Mouse (Mus musculus) erythroid progenitor cell, adult 5-6 weeks (primary cell): ENCODE results near the gene Ap3s2. TPM values are rescaled to one million over a fixed set of nuclear protein-coding genes. Genes with fewer than 3 reads are reported as not detected.

Experiments used
- ATAC-seq: replicated peaks from 2 replicates; pipeline ENCODE4 v1.8.0; 2016; ENCODE audit warnings: moderate number of reproducible peaks, mild to moderate bottlenecking, moderate TSS enrichment, inconsistent platforms; ENCODE audit not compliant: poor library complexity, low FRiP score, severe bottlenecking
- total RNA-seq, 2 experiments: library from RNA; stranded (forward) in 1 of 2; stranded (reverse) in 1 of 2; fragments of 150-400 nt in 1 of 2; fragments of 186-747, 209-891 nt in 1 of 2; gene quantifications; 2 replicates each; pipeline versions ENCODE4 v1.2.3 to v1.2.4; 2015 to 2017; ENCODE audit warnings: low replicate concordance in 2 of 2

Ap3s2 gene
- total RNA-seq, 2 experiments from 2014 or later: 1.5 to 6.7 TPM

DNA sequence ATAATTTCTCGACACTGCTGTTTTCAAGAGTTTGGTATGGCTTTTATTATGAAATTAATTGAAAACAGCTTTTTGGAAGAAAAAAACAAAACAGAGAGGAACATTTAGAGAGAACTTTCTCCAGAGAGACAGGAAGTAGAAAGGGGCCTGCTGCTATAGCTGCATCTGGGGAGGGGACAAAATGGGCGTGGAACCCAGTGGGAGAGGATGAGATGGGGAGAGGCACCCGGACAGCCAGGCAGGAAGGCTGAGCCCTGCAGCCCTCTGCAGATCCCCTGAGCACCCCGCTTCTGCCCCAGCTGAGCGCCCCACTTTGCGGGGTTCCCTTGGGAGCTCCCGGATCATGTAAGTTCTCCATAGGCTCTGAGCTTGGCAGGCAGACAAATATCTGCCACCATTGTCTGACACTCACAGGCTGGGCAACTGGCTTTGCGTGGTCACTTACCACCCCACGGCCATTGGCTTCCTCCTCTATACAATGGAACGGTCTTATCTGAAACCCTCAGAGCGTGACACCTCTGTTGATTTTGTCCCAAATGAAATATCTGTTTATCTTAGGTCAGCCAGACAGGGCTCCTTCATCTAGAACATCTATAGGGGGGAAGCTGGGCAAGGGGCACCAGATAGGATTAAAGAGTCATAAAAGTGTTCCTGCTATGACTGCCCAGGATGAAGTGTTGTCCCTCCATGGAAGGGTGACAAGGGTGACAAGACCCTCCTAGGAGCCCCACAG is 62.1 kb downstream of the Ap3s2 start:
- ATAC-seq: no peak

GRCm38 (mm10) chr7:79856305-79856704 is 64.1 kb downstream of the Ap3s2 start:
- no peak for ATAC-seq

- no peak for ATAC-seq
Measured at GRCm38 (mm10) chr7:79847456-79848451, 72.7 kb downstream of the Ap3s2 start.

- no peak for ATAC-seq
Measured at GRCm38 (mm10) chr7:79846342-79846741, 74.1 kb downstream of the Ap3s2 start.

- no peak for ATAC-seq
Measured at GRCm38 (mm10) chr7:79844090-79844802, 76.2 kb downstream of the Ap3s2 start.

GRCm38 (mm10) chr7:79842163-79842562 is 78.3 kb downstream of the Ap3s2 start:
- no peak for ATAC-seq

- no peak for ATAC-seq
Measured at GRCm38 (mm10) chr7:79837247-79837646, 83.2 kb downstream of the Ap3s2 start.

- ATAC-seq: no peak
Measured at GRCm38 (mm10) chr7:79835196-79835595, 85.3 kb downstream of the Ap3s2 start.

DNA sequence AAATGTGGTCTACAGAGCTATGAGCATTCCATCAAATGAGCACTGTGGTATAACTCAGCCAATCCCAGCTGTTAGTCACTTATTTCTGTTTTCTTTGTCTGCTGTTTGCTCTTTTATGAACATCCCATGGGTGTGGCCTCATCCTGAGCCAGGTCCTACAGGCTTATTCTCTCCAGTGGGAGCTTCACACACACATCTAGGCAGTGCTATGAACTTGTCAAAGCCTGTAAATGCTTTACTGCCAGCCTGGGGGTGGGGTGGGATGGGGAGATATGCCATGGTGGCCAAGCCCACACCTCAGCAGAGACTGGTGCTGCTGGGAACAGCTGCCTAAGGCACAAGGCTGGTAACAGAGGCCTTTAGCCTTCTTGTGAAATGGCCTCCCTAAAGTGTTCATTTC is 87.5 kb downstream of the Ap3s2 start:
- no peak for ATAC-seq

DNA sequence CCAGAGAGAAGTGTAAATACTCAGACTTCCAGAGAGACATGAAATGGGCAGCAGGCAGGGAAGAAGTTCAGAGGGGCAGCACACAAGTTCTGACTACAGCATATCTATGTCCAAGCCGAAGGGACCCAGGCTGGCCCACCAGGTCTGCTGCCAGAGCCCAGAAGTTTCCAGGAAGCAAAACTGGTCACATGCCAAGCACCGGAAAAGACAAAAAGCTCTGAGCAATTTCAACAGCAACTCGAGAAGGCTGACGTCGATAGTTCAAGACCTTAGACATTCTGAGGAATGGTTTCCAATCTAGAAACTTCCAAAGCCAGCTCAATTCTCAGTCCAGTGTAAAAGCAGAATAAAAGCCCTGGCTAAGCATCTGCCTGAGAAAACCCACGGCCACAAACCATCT is 88.9 kb downstream of the Ap3s2 start:
- no peak for ATAC-seq

GRCm38 (mm10) chr7:79831145-79831544 is 89.3 kb downstream of the Ap3s2 start:
- ATAC-seq: no peak

DNA sequence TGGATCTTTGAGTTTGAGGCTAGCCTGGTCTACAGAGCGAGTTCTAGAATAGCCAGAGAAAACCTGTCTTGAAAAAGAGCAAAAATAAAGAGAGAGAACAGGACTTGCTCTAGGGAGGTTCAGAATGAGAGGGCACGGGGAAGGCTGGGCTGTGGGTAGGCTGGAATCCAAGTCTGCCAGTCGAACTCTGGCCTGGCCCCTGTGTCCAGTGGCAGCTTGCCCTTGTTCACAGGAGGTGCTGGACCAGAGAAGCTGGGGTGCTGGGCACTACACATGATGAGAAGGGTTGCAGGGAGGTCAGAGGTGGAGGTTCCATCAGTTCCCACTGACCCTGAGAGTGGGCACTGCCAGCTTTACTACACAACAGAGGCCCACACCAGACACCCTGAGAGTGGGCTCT is 92.1 kb downstream of the Ap3s2 start:
- ATAC-seq: no peak

Other genes with a start within 250 kb of the Ap3s2 start
- gene Kif7, start 204.9 kb downstream of the Ap3s2 start, total RNA-seq (2015; ENCODE audit: low replicate concordance): not detected in 2 replicates
- 0.13 TPM in 1 of 2 replicates, not detected in the other for gene Kif7, start 204.9 kb downstream of the Ap3s2 start, total RNA-seq (2017; ENCODE audit: low replicate concordance)
- not detected in 2 replicates for gene Plin1, start 187.7 kb downstream of the Ap3s2 start, total RNA-seq (2015; ENCODE audit: low replicate concordance)
- gene Plin1, start 187.7 kb downstream of the Ap3s2 start, total RNA-seq (2017; ENCODE audit: low replicate concordance): not detected in 2 replicates
- gene Pex11a, start 177.5 kb downstream of the Ap3s2 start, total RNA-seq (2015; ENCODE audit: low replicate concordance): 1.3 and 4.0 TPM in 2 replicates
- not detected in 2 replicates for gene Pex11a, start 177.5 kb downstream of the Ap3s2 start, total RNA-seq (2017; ENCODE audit: low replicate concordance)
- gene Wdr93, start 177.5 kb downstream of the Ap3s2 start, total RNA-seq (2015; ENCODE audit: low replicate concordance): not detected in 2 replicates
- not detected in 2 replicates for gene Wdr93, start 177.5 kb downstream of the Ap3s2 start, total RNA-seq (2017; ENCODE audit: low replicate concordance)
- not detected in 2 replicates for gene Mesp1, start 126.9 kb downstream of the Ap3s2 start, total RNA-seq (2015; ENCODE audit: low replicate concordance)
- gene Mesp1, start 126.9 kb downstream of the Ap3s2 start, total RNA-seq (2017; ENCODE audit: low replicate concordance): not detected in 2 replicates
- not detected in 2 replicates for gene Mesp2, start 109.9 kb downstream of the Ap3s2 start, total RNA-seq (2015; ENCODE audit: low replicate concordance)
- not detected in 2 replicates for gene Mesp2, start 109.9 kb downstream of the Ap3s2 start, total RNA-seq (2017; ENCODE audit: low replicate concordance)
- gene Anpep, start 59.6 kb downstream of the Ap3s2 start, total RNA-seq (2015; ENCODE audit: low replicate concordance): not detected in 2 replicates
- gene Anpep, start 59.6 kb downstream of the Ap3s2 start, total RNA-seq (2017; ENCODE audit: low replicate concordance): not detected in 2 replicates
- gene Arpin, start 14.7 kb upstream of the Ap3s2 start, total RNA-seq (2015; ENCODE audit: low replicate concordance): not detected in 2 replicates
- gene Arpin, start 14.7 kb upstream of the Ap3s2 start, total RNA-seq (2017; ENCODE audit: low replicate concordance): not detected in 2 replicates
- gene Zfp710, start 104.2 kb upstream of the Ap3s2 start, total RNA-seq (2015; ENCODE audit: low replicate concordance): 5.4 and 10.9 TPM in 2 replicates
- gene Zfp710, start 104.2 kb upstream of the Ap3s2 start, total RNA-seq (2017; ENCODE audit: low replicate concordance): 2.4 and 3.6 TPM in 2 replicates
- gene Idh2, start 194.7 kb upstream of the Ap3s2 start, total RNA-seq (2015; ENCODE audit: low replicate concordance): 11.7 and 45.8 TPM in 2 replicates
- gene Idh2, start 194.7 kb upstream of the Ap3s2 start, total RNA-seq (2017; ENCODE audit: low replicate concordance): 14.7 and 16.7 TPM in 2 replicates